Mouse (Mus musculus) retina, embryonic 14.5 days (tissue): ENCODE measurements around the gene Antxr1.

Experiments
- DNase-seq: peaks from one replicate; pipeline ENCODE4 v3.0.0-alpha.2; 2015; ENCODE audit warnings: low spot score

The Antxr1 gene

DNA sequence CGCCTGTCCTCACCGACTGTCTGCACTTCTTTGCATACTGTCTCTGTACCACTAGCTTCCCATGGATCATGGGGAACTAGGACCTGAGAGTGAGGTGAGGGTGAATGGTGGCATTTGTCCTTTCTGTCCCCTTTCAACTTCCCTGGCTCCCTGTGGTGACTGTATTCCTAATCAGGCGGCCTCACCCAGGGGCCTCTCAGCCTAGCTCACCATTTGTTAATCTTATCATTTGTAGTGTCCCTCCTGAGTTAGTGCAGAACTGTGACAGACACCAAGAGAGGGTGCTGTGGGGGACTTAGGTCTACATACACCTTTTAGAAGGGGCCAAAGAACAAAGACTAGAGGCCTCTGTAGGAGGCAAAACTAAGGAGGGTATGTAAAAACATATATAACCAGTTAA, 151.2 kb downstream of the Antxr1 start:
- no peak for DNase-seq

DNA sequence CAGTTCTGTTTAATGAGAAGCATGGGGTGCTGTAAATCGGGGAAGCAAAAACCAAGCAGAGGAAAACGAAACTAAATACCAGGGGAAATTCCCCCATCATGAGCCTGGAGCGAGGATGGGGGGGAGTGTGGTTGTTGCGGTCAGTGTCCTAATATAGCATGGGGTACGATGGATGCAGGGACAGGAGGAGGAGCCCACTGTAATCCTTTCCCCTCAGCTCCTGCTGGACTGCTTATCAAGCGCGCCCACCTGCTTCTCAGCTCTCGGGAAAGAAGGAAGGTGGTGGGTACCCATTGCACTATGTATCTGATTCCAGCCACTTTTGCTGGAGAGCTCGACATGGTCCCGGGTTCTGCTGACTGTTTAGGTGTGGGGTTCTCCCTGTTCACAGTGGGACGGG, 151.6 kb downstream of the Antxr1 start:
- no peak for DNase-seq

DNA sequence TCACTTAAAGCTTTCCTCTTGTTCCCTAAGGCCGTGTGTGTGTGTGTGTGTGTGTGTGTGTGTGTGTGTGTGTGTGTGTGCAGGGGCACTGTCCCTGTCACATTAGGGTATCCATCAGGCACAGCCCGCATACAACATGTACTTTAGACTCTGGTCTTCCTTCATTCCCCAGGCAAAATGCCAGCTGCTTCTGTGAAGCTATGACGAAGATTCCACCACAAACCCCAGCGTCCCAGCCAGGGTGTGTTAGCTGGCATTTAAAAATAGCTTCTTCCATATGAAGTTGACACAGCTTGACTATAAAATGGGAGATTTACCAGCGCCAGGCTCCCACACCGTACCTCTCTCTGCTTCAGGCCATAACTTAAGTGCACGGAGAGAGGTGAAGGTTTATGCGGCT, 152.5 kb downstream of the Antxr1 start:
- no peak for DNase-seq

DNA sequence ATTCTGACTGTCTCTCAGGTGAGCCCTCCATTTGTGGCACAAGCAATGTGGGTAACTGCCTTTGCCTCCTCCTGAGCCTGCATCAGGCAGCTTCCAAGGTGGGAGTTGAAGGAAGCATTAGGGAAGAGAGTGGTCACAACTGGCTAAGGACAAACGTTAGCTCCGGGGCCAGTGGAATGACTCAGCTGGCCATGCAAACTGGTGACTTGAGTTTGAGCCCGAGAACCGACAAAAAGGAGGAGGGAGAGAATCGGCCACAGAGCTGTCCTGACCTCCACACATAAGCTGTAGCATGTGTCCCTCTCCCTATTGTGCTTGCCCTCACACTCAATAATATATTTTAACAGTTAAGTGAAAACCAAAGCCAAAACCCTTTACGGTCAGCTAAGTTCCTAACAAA, 152.9 kb downstream of the Antxr1 start:
- no peak for DNase-seq

DNA sequence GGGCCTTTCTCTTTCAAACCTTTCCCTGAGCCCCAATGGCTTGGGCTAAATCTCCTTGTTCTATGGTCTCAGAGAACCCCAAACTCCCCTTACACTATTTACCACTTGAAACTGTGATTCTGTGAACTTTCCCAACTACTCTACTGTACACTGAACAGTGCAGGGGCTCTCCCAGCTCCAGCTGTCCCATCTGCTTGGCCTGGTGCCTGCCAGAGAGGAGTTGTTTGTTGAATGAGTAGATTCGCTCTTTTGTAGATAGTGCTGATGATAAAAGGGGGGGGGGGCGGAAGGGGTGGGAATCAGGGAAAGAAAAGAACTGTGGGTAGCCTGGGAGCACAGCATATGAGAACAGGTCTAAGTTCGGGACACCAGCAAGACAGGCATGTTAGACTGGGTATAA, 164.2 kb downstream of the Antxr1 start:
- DNase-seq = no peak

DNA sequence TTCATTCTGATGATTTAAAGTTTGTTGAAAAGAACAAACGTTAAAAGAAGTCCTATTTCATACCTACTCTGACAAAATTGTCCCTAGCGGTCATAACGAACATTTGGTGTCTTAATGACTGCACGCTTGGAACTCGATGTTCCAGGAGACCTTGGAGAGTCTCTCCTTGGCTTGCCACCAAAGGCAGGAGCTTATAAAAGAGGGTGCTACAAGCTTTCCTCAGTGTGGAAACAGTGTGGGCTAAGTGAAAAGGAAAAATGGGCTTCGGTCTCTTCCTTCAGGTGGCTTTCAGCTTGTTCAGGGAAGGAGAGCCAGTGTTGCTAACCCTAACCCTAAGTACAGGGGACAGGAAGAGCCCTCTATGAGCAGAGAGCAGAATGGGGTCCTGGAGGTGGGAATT, 164.7 kb downstream of the Antxr1 start:
- no peak for DNase-seq

DNA sequence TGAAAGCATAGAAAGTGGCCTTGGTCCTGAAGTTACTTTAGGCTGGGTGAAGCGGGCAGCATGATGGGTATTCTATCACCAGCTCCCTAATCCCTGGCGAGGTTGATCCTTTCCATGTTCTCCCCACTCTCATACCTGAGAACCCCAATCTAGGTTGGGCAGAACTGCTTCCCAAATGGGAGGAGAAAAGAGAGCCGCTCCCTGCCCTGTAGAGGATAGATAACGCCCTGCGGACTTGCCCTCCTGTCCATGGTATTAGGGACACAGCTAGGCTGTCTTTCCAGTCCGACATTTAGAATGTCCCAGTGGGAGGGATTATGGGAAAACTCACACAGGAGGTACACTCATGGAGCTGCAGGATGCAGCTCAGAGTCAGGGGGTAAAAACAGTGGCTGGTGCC, 165.3 kb downstream of the Antxr1 start:
- DNase-seq = no peak

DNA sequence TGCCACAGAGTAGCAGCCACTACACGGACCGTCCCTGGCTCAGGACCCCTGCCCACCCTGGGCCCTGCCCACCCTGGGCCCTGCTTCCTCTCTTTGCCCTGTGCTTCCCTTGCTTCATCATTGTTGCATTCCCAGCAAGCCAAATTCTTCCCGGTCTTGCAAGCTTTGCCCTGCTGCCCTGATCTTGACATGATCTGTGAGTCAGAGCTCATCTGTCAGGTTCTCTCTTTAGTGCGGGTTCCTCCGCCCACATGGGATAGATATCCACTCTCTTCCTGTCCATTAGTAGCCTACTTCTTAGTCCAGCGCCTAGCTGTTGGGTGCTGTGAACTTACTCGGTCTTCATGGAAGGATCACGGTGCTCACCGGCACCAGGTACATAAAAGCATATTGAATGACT, 167.6 kb downstream of the Antxr1 start:
- no peak for DNase-seq

DNA sequence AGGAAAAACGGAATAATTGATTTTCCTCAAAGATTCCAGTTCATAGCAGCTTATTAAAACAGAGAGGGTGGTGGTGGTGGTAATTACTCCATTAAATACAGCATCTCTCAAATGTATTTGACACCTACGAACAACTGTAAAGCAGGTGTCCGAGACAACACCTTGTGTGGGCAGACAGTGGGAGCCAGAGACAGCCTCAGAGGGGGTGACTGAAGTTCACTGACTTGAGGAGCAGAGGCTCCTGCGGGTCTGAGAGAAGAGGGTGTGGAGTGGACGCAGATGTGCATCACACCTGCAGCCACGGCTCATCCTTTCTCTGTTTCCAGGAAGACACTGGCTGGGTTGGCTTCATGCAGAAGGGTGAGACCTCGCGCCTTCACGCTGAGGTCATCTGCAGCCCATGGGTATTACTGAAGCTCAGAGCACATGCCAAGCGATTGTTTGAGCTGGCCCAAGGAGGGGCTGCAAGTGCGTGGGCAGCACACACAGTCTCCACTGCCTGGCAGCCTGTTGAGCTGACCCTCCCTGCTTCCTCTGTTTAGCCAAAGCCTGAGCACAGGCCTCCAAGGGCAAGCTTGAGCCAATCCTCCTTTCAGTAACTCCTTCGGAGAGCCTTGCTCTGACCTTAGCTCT, 168.8 kb downstream of the Antxr1 start:
- DNase-seq = no peak

DNA sequence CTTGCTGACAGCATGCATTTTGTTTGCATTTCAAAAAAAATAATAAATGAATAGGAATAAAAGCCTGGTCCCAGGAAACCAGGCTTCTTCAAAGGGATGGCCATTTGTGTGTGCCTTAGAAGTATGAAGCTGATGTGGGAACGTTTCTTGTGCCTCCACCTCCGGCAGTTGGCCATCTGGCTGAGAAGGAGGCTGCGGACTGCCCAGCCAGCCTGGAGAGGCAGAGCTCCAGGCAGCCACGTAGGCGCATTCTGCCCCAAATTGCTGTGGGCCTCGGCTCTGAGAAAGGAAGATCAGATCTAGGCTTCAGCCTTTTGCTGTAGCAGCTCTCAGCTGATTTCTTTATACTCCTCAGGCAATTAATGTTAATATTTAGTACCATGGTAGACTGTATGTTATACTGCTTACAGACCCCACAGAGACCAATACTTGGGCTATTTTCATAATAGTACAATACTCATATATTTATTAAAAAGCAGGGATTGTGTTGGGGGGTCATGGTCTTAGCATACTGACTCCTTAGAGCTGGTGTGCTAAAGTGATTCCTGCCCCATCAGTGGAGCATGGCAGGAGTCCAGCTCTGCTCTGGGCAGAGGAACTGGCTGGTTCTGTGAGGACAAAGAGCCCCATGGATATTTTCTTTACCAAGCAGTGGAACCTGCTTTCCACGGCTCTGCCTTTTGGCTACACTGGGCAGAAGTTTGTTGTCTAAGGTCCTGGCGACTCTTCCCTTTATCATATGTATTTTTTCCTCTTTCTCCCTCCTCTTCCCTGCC, 169.9 kb downstream of the Antxr1 start:
- DNase-seq = no peak

DNA sequence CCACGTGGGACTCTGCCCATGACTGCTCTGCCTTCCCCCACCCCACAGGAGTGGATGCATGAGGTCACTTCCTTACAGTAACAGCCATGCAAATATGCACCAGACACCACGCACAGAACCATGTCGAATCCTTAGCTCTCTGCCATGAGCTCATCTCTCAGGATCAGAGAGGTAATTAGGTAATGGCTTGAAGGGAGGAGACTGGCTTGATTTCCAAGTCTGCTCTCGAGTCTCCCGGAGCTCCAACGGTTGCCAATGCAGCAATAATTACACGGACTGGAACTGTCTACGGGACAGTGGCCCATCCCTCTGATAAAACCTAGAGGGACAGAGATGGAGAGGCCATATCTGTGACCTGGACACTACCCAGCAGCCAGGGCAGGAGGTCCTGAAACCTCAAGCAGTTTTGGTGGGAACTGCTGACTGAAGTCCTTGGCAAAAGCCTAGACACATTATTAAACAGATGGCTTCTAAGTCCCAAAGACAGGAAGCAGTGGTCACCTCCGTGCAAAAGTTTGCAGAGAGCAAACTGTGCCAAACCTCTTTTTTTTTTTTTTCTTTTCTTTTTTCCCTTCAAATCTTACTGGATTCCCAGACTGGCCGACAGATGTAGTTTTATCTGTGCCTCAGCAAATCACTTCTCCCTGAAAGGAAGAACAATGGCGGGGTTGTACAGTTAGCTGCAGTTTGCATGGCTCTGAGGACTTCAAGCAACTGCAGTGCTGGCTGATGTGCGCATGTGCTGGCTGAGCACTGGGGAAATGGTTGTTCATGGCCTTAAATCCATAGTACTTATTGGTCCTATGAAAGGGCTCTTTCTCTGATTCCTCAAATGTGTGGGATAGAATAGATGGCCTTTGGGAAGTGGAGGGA, 174.0 kb downstream of the Antxr1 start:
- no peak for DNase-seq

DNA sequence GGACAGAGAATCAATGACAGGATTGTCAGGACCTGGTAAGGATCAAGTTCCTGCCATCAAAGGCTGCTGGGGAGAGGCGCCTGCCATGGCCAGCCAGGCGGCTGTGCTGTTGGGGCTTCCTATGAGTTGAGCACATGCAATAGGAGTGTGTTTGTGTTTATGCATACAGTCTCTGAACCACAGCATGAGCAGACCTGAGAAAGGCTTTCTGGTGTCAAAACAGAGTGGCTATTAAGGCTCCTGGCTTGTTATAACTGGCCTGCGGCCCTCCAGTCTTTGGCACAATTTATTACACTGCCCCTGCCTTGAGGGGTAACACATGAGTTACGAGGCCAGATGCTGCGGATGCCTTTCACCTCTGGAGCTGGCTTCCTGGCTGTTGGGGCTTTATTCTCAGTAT, 175.4 kb downstream of the Antxr1 start:
- peak; percentile 5 for DNase-seq

DNA sequence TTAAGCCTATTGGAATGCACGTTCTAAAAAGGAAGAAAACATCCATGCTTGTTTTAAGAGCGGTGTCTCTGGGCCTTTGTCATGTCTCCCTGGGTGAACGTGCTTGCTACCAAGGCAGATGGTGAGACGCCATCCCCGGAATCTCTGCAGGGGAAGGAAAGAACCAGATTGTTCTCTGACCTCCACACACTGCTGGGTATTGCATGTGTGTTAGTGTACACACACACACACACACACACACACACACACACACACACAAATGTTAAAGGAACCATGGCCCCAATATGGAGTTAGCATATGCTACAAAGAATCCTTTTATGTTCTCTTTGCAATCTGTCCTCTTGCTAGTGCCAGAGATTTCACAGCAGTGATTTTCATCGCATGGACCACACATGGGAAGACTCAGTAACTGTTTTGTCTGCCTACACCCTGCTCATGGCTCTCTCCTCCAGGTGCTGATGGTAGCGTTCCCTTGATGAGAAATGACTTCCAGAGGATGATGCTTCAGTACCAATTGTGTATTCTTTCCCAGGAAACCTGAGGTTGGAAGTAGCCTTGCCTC, 177.5 kb downstream of the Antxr1 start:
- DNase-seq = no peak

DNA sequence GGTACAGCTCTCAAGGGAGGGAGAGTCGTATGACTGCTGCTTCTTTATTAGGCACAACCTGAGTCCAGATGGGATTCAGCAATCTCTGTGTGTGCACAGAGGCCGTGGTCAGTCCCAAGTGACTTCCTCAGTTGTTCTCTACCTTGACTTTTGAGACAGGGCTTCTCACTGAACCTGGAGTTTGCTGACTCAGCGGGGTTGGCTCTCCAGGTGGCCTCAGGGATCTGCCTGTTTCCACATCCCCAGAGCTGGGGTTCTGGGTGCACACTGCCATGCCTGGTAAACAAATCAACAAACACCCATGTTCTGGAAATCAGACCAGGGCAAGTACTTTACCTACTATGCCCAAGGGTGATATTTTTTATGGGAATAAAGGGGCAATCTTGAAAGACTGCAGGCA, 181.8 kb downstream of the Antxr1 start:
- no peak for DNase-seq

DNA sequence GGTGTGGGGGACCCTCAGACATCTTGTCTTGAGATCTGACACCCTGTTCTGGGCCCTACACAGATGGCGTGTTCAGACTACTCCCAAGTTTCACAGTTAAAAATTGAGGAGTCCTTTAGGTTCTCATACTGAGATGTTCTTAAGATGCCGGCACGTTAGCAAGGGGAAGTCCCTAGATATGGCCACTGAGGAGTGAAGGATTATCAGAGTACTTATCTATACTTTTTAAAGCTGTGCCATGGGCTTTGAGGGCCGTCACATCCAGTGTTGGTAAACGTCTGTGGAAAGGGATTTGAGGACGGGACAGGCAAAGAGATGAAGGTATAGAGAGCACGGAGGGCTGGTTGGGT, 182.4 kb downstream of the Antxr1 start:
- no peak for DNase-seq

DNA sequence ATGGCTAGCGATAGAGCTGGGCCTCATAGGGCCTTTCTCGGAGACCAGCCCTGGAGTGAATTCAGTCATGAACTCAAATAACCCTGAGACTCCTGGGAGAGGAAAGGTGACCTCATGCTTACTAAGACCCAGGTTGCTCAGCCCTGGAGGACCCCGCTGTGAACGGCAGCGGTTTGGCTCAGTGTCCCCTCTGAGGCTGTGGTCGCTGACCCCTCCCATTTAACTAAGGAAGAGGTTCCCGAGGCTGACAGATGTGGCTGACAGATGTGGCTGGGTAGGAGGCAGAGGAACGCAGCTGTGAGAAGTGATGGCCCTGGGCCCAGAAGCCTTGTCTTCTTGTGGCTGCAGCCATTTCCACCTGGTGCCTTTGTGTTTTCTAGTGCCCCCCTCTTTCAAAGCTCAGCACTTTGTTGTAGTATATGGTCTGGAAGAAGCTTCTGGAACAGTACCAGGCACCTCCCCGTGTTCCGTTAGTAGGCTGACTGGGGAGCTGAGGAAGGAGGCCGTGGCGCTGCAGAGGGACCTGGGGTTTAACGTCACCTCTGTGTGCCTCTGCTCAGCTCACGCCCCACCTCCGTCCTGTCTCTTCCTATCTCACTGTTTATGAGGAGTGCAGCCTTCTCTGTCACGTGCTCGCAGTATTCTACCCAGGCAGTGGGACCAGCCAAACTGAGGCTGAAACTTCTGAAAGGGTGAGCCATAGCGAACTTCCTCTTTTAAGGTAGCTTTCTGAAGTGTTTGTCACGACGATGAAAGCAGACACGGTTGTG, 183.0 kb downstream of the Antxr1 start:
- DNase-seq = no peak

DNA sequence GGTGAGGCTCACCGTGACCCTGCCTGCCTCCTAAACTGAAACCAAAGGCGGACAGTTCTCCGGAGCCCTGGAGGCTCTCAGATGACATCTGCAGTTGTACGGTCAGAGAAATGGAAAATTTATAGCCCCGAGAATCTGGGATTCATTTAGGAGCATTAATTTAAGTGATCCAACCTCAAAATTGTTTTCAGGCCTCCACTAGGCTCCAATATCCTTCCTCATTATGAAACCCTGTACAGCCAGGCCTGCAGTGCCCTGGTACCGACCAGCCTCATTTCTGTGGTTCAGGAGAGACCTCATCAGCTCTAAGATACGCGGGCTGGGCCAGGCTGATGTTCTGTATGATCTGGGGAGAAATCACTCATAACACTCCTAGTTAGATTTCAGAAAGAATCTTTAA, 184.2 kb downstream of the Antxr1 start:
- no peak for DNase-seq

DNA sequence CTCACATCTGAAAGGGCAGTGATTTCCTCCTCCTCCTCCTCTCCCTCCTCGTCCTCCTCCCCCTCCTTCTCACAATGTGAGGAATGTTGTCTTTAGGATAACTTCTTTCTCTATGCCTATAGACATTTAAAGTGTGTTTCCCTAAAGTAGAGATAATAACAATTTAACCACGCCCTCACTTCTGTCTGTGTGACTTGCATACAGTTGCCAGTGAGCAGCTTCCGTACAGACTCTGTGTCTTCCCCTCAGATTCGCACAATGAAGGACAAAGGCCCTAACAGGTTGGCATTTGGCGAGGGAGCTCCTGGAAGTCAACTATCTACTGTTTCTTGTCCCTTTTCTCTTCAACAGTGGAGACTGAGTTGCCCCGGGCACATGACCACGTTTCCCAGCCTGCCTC, 185.2 kb downstream of the Antxr1 start:
- no peak for DNase-seq

DNA sequence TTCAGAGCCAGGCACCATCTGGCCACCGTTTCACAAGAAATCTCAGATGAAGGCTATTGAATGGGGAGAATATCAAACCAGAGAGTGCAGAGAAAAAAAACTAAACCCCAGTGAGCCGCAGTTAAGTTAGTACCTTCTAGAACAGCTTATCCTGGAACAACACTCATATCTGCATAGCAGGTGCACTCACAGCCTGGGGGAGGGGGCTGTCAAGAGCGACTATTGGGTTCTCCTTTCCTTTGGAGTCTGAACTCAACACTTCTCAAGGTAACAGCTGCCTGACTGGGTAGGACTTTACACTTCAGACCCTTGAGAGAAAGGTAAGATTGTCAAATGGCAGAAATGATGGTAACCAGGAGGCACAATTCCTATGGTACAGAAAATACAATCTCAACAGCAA, 187.7 kb downstream of the Antxr1 start:
- DNase-seq = no peak

DNA sequence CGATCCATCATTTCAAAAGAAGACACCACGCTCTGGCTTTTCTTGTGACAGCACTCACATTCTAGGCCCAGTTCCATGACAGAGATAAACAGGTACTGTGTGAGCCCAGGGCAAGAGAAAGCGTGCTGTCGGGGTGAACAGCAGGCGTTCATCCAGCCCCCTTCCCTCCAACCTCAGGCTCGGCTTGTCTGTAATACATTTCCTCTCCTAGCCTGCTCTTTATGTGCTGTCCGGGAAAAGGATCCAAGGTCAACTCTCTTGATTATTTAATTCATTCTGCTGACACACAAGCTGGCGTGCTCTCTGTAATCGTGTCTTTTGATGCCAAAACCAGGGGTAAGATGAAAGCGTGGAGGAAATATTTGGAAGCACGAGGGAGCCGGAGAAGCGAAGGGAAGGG, 192.0 kb downstream of the Antxr1 start:
- no peak for DNase-seq

DNA sequence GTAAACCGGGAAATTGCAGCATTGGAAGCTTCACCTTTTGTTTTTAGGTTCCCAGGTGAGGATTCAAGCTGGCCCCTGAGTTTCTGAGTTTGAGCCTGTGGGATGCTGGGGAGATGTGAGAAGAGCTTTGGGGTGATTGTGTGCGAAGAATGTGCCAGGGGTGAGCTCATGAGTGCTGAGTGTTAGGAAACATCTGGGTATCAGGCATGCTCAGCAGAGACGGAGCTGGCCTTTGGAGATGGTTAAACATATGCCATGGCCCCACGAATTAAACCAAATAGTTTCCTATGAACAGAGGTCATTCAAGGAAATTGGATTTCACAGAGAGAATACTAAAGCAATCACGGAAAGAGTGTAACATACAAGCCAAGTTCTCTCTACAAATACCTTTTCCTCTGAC, 193.4 kb downstream of the Antxr1 start:
- DNase-seq = no peak
